In the genomic region with DNA sequence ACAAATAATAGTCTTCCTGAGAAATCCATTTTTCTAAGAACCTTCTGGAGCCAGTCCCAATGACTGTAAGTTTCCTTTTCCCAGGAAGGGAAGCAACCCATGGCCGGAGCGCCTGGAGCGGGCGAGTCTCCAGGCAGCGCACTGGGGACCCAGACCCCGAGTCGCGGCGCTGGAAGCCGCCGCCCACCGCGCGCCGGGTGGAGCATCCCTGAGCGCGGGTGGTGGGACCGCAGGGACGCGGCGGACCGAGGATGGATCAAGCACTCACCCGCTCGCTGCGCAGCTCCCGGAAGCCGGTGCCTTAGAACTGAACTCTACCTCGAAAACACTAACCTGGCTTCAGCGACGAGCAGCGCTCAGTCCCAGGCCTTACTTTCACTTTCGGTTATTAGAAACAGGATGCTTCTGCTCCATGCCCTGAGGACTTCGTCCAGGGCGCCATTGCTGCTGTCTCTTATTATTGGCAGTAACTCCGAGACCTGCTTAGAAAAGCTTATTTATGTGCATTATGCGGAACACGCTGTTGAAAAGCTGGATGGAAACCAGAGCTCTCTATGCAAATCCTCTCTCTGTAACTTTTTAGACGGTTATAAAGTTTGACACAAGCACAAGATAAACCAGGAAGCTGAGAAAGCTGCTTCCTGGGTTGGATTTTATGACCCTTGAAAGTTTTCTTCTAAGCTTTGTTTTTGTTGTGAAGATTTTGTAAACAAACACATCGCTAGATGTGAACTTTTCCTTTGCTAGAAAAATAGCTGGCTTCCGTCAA, we compare ENCODE assay signal across 8 mouse cellular contexts. TPM values are rescaled to one million over a fixed set of nuclear protein-coding genes. Genes with fewer than 3 reads are reported as not detected.
DNase-seq lines count a peak whose midpoint lies in the region; ATAC-seq and TF ChIP-seq lines count a peak whose summit lies in the region.

No protein-coding gene starts in this region.

- H3K9me3 ChIP-seq in forebrain, embryonic 16.5 days (ENCODE audit: control insufficient read depth, low read length): no peaks in the 10 kb centered on the region
- H3K9me3 ChIP-seq in hindbrain, embryonic 11.5 days (ENCODE audit: control insufficient read depth, low read length): no peaks in the 10 kb centered on the region

- CTCF ChIA-PET in Patski (lab: Charles Lee): interaction anchor here (0.9 to 1.9 kb wide), 2 partner anchors 11 to 37 kb away, joined by 3 to 8 read pairs; no protein-coding TSS in a partner anchor

- H3K36me3 ChIP-seq in forebrain, embryonic 16.5 days (ENCODE audit: control insufficient read depth, insufficient read depth): no peaks in the 10 kb centered on the region
- H3K36me3 ChIP-seq in hindbrain, embryonic 11.5 days (ENCODE audit: control insufficient read depth, insufficient read depth, low read length): no peaks in the 10 kb centered on the region

- in situ Hi-C loops in Patski (cut with MboI; ENCODE audit: low pct_unique_long_range_greater_than_20kb): loop anchor here (10.0 kb wide), 1 partner anchor 102 kb away; a partner anchor contains a TSS

- peak; percentile 74 for ATAC-seq in Patski
- peak; percentile 87 for ATAC-seq in forebrain, embryonic 16.5 days
- peak; percentile 78 for ATAC-seq in hindbrain, embryonic 11.5 days (ENCODE audit: low FRiP score)

- H3K4me2 ChIP-seq in forebrain, embryonic 16.5 days (ENCODE audit: low read length): peak overlapping the region; percentile 94
- peak overlapping the region; percentile 74 for H3K4me2 ChIP-seq in hindbrain, embryonic 11.5 days (replicated peaks; ENCODE audit: low read depth, low read length)

- POLR2A ChIA-PET in Patski (lab: Charles Lee): interaction anchor here (0.6 kb wide), 2 partner anchors 16 to 126 kb away, joined by 3 to 5 read pairs; no protein-coding TSS in a partner anchor

- H3K27me3 ChIP-seq in Patski: no peaks in the 10 kb centered on the region
- H3K27me3 ChIP-seq in forebrain, embryonic 16.5 days (replicated peaks; ENCODE audit: control insufficient read depth, insufficient read depth, low read length): no peaks in the 10 kb centered on the region
- H3K27me3 ChIP-seq in hindbrain, embryonic 11.5 days (ENCODE audit: control insufficient read depth, insufficient read depth, low read length): no peaks in the 10 kb centered on the region

- peak overlapping the region; percentile 66 for H3K4me3 ChIP-seq in forebrain, embryonic 16.5 days (replicated peaks; ENCODE audit: low read length)
- peak overlapping the region; percentile 53 for H3K4me3 ChIP-seq in hindbrain, embryonic 11.5 days (ENCODE audit: low read depth, low read length)

- peak overlapping the region; percentile 5; the same call in 1 of the 2 replicates for H3K27ac ChIP-seq in forebrain, embryonic 16.5 days (ENCODE audit: low read length)
- H3K27ac ChIP-seq in hindbrain, embryonic 11.5 days (ENCODE audit: low read depth, low read length): no peak overlapping the region

- peaks cover 10% of the 10 kb centered on the region; the same call in 1 of the 2 replicates for H3K4me1 ChIP-seq in forebrain, embryonic 16.5 days (replicated peaks; ENCODE audit: control insufficient read depth, insufficient read depth, low read length)
- no peaks in the 10 kb centered on the region for H3K4me1 ChIP-seq in hindbrain, embryonic 11.5 days (replicated peaks; ENCODE audit: control insufficient read depth, insufficient read depth, low read length)

- peak overlapping the region; percentile 71 for H3K9ac ChIP-seq in forebrain, embryonic 16.5 days (replicated peaks; ENCODE audit: low read depth, low read length)
- peak overlapping the region; percentile 51 for H3K9ac ChIP-seq in hindbrain, embryonic 11.5 days (ENCODE audit: low read depth, low read length)

- no peak for TF ChIP-seq CTCF in Patski (IDR thresholded peaks at IDR 0.05)

- 2% methylated on average over 40 of the region's 40 CpGs for WGBS in forebrain, embryonic 16.5 days
- WGBS in hindbrain, embryonic 11.5 days: 5% methylated on average over 40 of the region's 40 CpGs

- DNase-seq in Patski (ENCODE audit: low read depth, low spot score): no peak
- peak; percentile 32 for DNase-seq in cerebellum, adult 11-12 months
- peak; percentile 66 for DNase-seq in hindbrain, embryonic 11.5 days (ENCODE audit: low spot score)
- peak; percentile 6 to 20 for DNase-seq in layer of hippocampus, postnatal 14 days (ENCODE audit: low spot score in 2 of 2)
- DNase-seq in lung, postnatal 25 days (ENCODE audit: low spot score): peak; percentile 56
- DNase-seq in ovary, postnatal 36 days (ENCODE audit: low spot score): peak; percentile 61
- peak; percentile 48 for DNase-seq in urinary bladder, adult 2 months (ENCODE audit: low spot score)

RNA-seq across cellular contexts. Expression of a gene that starts 0.5 kb away (rescaled TPM):
- polyA plus RNA-seq in Patski (2021): 19.1 TPM
- 4.9 and 7.2 TPM in 2 replicates for polyA plus RNA-seq in forebrain, embryonic 16.5 days (2015; fragmentation: Nextera tagmentation; extraction: Ambion mirVana)
- 7.7 and 8.9 TPM in 2 replicates for polyA plus RNA-seq in hindbrain, embryonic 11.5 days (2014; fragmentation: Nextera tagmentation; extraction: Ambion mirVana)
- 1 to 10 TPM; 2.2 to 2.3 TPM for total RNA-seq in layer of hippocampus, postnatal 14 days (2021)
- polyA plus RNA-seq in urinary bladder, adult 2 months (2012; rRNA removed): 25.2 and 26.5 TPM in 2 replicates

RNA-seq across cellular contexts. Expression of a gene that starts 37.9 kb away (rescaled TPM):
- 30.5 TPM for polyA plus RNA-seq in Patski (2021)
- 6.1 and 6.8 TPM in 2 replicates for polyA plus RNA-seq in forebrain, embryonic 16.5 days (2015; fragmentation: Nextera tagmentation; extraction: Ambion mirVana)
- 6.9 and 10.4 TPM in 2 replicates for polyA plus RNA-seq in hindbrain, embryonic 11.5 days (2014; fragmentation: Nextera tagmentation; extraction: Ambion mirVana)
- 10 to 100 TPM; 21.7 to 21.8 TPM for total RNA-seq in layer of hippocampus, postnatal 14 days (2021)
- polyA plus RNA-seq in urinary bladder, adult 2 months (2012; rRNA removed): 16.3 and 17.5 TPM in 2 replicates
